In genomic region chr1:135168453-135169200, GRCm38 (mm10) we compare ENCODE assay signal across 17 mouse cellular contexts. TPM values are rescaled to one million over a fixed set of nuclear protein-coding genes. Genes with fewer than 3 reads are reported as not detected.
"Had no signal": no experiment of that assay in that cellular context is flagged by ENCODE, and none has a peak within 500 bp of the region (broad histone marks: within the 10 kb centered on the region; RNA-seq: fewer than 3 reads in every experiment).

No protein-coding gene starts in this region.

- ATAC-seq: intestine, embryonic 15.5 days; midbrain, embryonic 15.5 days had no signal

- H3K9me3 ChIP-seq: intestine, embryonic 15.5 days; limb, embryonic 13.5 days; liver, embryonic 15.5 days; midbrain, embryonic 15.5 days; neural tube, embryonic 12.5 days had no signal

- H3K27me3 ChIP-seq: intestine, embryonic 15.5 days; limb, embryonic 13.5 days; midbrain, embryonic 15.5 days; neural tube, embryonic 12.5 days had no signal

- H3K9ac ChIP-seq: hindbrain, embryonic 14.5 days; intestine, embryonic 15.5 days; limb, embryonic 13.5 days; liver, embryonic 15.5 days; lung, embryonic 14.5 days; midbrain, embryonic 15.5 days; neural tube, embryonic 12.5 days had no signal

- H3K36me3 ChIP-seq: intestine, embryonic 15.5 days; limb, embryonic 13.5 days; liver, embryonic 15.5 days; midbrain, embryonic 15.5 days; neural tube, embryonic 12.5 days had no signal

- H3K27ac ChIP-seq: hindbrain, embryonic 14.5 days; intestine, embryonic 15.5 days; limb, embryonic 13.5 days; liver, embryonic 15.5 days; midbrain, embryonic 15.5 days; neural tube, embryonic 12.5 days had no signal

- H3K4me1 ChIP-seq: limb, embryonic 13.5 days; liver, embryonic 15.5 days; midbrain, embryonic 15.5 days; neural tube, embryonic 12.5 days had no signal

- DNase-seq: layer of hippocampus, adult 9-11 months; left cerebral cortex, postnatal 4 days; lung, embryonic 14.5 days; lung, postnatal 10 days; lung, postnatal 4 days; retina, postnatal 1 day; right cerebral cortex, postnatal 4 days; spleen, adult 18-20 months; thymus, postnatal 4 days had no signal

- H3K4me2 ChIP-seq: hindbrain, embryonic 14.5 days; intestine, embryonic 15.5 days; limb, embryonic 13.5 days; liver, embryonic 11.5 days; liver, embryonic 15.5 days; lung, embryonic 14.5 days; midbrain, embryonic 11.5 days; midbrain, embryonic 15.5 days; neural tube, embryonic 12.5 days had no signal

- H3K4me3 ChIP-seq: intestine, embryonic 15.5 days; limb, embryonic 13.5 days; liver, embryonic 15.5 days; midbrain, embryonic 15.5 days; neural tube, embryonic 12.5 days had no signal

RNA-seq across cellular contexts. Expression of gene Gpr37l1, which starts 1.1 kb away (rescaled TPM):
- polyA plus RNA-seq: liver, embryonic 11.5 days; liver, embryonic 15.5 days; lung, embryonic 14.5 days; midbrain, embryonic 11.5 days had no signal
